Mouse (Mus musculus): Measurements from ENCODE around the gene Cacna1b. TPM values are rescaled to one million over a fixed set of nuclear protein-coding genes. Genes with fewer than 3 reads are reported as not detected.

Cacna1b gene
- polyA plus RNA-seq, 2 experiments: 0.03 TPM; not detected in 1

- WGBS (ENCODE audit: insufficient replicate concordance): 44% methylated on average over 7 of the region's 7 CpGs
- TF ChIP-seq CTCF (IDR thresholded peaks at IDR 0.05; ENCODE audit: low read depth): no peak
- no peak overlapping the region for H3K27ac ChIP-seq
- H3K4me3 ChIP-seq (ENCODE audit: insufficient read depth in 1 of 2, low read depth in 2 of 2, low read length in 2 of 2): no peak overlapping the region
- no peaks in the 10 kb centered on the region for H3K27me3 ChIP-seq (ENCODE audit: control insufficient read depth, insufficient read depth, low read length)
- ATAC-seq (ENCODE audit: insufficient read depth) (no peak), DNase-seq (ENCODE audit: low read depth in 3 of 3, low spot score in 3 of 3) (no peak)
- H3K9me3 ChIP-seq (ENCODE audit: control insufficient read depth, low read length): no peaks in the 10 kb centered on the region
- no peaks in the 10 kb centered on the region for H3K36me3 ChIP-seq (replicated peaks; ENCODE audit: control insufficient read depth, insufficient read depth, low read depth)
- H3K4me1 ChIP-seq (replicated peaks; ENCODE audit: control insufficient read depth in 2 of 2, insufficient read depth in 2 of 2, low read length in 1 of 2): no peaks in the 10 kb centered on the region
- no peak overlapping the region for H3K4me2 ChIP-seq (ENCODE audit: low read depth)
- H3K9ac ChIP-seq (replicated peaks): no peak overlapping the region
Observed at GRCm38 (mm10) chr2:24562547-24563290, 200.2 kb downstream of the Cacna1b start.

DNA sequence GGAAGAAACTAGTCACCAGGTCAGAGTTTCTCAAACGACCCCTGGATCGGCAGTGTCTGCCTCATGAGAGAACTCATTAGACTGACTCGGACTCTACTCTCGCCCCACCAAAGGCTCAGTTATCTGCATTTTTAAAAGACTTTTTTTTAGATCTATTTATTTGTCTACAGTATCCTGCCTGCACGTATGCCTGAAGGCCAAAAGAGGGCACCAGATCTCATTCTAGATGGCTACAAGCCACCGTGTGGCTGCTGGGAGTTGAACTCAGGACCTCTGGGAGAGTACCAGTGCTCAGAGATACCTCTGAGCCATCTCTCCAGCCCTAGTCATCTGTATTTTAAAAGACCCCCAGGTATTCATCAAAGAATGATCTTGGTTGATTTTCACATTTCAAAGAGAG lies 201.0 kb downstream of the Cacna1b start:
- H3K9ac ChIP-seq (replicated peaks): no peak overlapping the region
- no peak overlapping the region for H3K27ac ChIP-seq
- H3K9me3 ChIP-seq (ENCODE audit: control insufficient read depth, low read length): no peaks in the 10 kb centered on the region
- H3K4me2 ChIP-seq (ENCODE audit: low read depth): no peak overlapping the region
- no peak overlapping the region for H3K4me3 ChIP-seq (ENCODE audit: insufficient read depth in 1 of 2, low read depth in 2 of 2, low read length in 2 of 2)
- DNase-seq (ENCODE audit: low read depth in 3 of 3, low spot score in 3 of 3) (no peak), ATAC-seq (ENCODE audit: insufficient read depth) (no peak)
- no peak for TF ChIP-seq CTCF (IDR thresholded peaks at IDR 0.05; ENCODE audit: low read depth)
- TF ChIP-seq EP300 (IDR thresholded peaks at IDR 0.05; ENCODE audit: low read depth): no peak
- no peaks in the 10 kb centered on the region for H3K4me1 ChIP-seq (replicated peaks; ENCODE audit: control insufficient read depth in 2 of 2, insufficient read depth in 2 of 2, low read length in 1 of 2)
- no peaks in the 10 kb centered on the region for H3K36me3 ChIP-seq (replicated peaks; ENCODE audit: control insufficient read depth, insufficient read depth, low read depth)
- H3K27me3 ChIP-seq (ENCODE audit: control insufficient read depth, insufficient read depth, low read length): no peaks in the 10 kb centered on the region
- WGBS (ENCODE audit: insufficient replicate concordance): 49% methylated on average over 6 of the region's 6 CpGs

DNA sequence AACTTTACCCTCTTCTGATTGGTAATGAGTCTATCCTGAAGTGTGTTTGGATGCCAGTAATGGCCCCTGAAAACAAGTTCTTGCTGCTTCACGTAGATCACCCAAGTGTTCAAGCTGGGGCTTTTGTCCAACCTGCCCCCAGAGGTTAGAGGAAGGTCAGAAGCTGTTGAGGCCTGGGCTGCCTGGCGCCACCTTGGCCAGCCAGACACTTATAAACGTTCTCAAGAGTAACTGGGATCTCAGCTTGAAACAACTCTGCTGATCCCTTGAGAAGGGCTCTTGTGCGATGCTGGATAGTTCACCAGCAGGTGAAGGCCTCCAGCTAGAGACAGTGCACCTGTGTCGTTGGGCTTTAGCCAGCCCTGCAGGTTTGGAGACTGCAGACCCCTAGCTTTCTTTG lies 202.8 kb downstream of the Cacna1b start:
- WGBS (ENCODE audit: insufficient replicate concordance): 51% methylated on average over 5 of the region's 5 CpGs
- TF ChIP-seq EP300 (IDR thresholded peaks at IDR 0.05; ENCODE audit: low read depth) (no peak), CTCF (IDR thresholded peaks at IDR 0.05; ENCODE audit: low read depth) (no peak)
- H3K4me3 ChIP-seq (ENCODE audit: insufficient read depth in 1 of 2, low read depth in 2 of 2, low read length in 2 of 2): no peak overlapping the region
- H3K9me3 ChIP-seq (ENCODE audit: control insufficient read depth, low read length): no peaks in the 10 kb centered on the region
- H3K4me2 ChIP-seq (ENCODE audit: low read depth): no peak overlapping the region
- no peaks in the 10 kb centered on the region for H3K27me3 ChIP-seq (ENCODE audit: control insufficient read depth, insufficient read depth, low read length)
- no peaks in the 10 kb centered on the region for H3K36me3 ChIP-seq (replicated peaks; ENCODE audit: control insufficient read depth, insufficient read depth, low read depth)
- no peaks in the 10 kb centered on the region for H3K4me1 ChIP-seq (replicated peaks; ENCODE audit: control insufficient read depth in 2 of 2, insufficient read depth in 2 of 2, low read length in 1 of 2)
- ATAC-seq (ENCODE audit: insufficient read depth) (no peak), DNase-seq (ENCODE audit: low read depth in 3 of 3, low spot score in 3 of 3) (no peak)
- no peak overlapping the region for H3K9ac ChIP-seq (replicated peaks)
- H3K27ac ChIP-seq: no peak overlapping the region

DNA sequence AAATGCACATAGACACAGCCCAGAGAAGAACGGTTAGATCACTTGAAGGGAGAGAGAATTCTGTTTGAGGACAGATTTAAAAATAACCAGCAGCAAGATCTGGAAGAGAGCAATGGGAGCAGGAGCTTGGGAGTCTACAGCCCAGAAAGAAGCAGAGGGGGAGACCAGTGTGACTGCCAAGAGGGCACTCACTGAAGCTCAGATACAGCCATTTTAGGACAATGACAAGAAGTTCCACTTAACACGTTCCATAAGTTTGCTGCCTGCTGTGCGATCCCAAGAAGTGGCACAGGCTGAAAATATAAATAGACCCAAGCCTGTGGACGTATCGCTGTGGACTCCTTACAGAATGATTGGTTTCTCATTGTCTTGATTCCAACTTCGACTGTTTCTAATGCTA lies 206.6 kb downstream of the Cacna1b start:
- Histone ChIP-seq H3K27me3 (ENCODE audit: control insufficient read depth, insufficient read depth, low read length) (no peaks in the 10 kb centered on the region), H3K36me3 (replicated peaks; ENCODE audit: control insufficient read depth, insufficient read depth, low read depth) (no peaks in the 10 kb centered on the region), H3K27ac (no peak overlapping the region), H3K9me3 (ENCODE audit: control insufficient read depth, low read length) (no peaks in the 10 kb centered on the region), H3K4me2 (ENCODE audit: low read depth) (no peak overlapping the region), H3K4me3 (ENCODE audit: insufficient read depth in 1 of 2, low read depth in 2 of 2, low read length in 2 of 2) (no peak overlapping the region), H3K4me1 (replicated peaks; ENCODE audit: control insufficient read depth in 2 of 2, insufficient read depth in 2 of 2, low read length in 1 of 2) (no peaks in the 10 kb centered on the region; a peak in 1 of 4 replicates), H3K9ac (replicated peaks) (no peak overlapping the region)
- ATAC-seq (ENCODE audit: insufficient read depth) (no peak), DNase-seq (ENCODE audit: low read depth in 3 of 3, low spot score in 3 of 3) (no peak)
- 57% methylated on average over 6 of the region's 6 CpGs for WGBS (ENCODE audit: insufficient replicate concordance)
- TF ChIP-seq EP300 (IDR thresholded peaks at IDR 0.05; ENCODE audit: low read depth) (no peak), CTCF (IDR thresholded peaks at IDR 0.05; ENCODE audit: low read depth) (no peak)

GRCm38 (mm10) chr2:24553962-24554361 lies 209.0 kb downstream of the Cacna1b start:
- Histone ChIP-seq H3K27ac (no peak overlapping the region), H3K9ac (replicated peaks) (no peak overlapping the region), H3K9me3 (ENCODE audit: control insufficient read depth, low read length) (no peaks in the 10 kb centered on the region), H3K4me1 (replicated peaks; ENCODE audit: control insufficient read depth in 2 of 2, insufficient read depth in 2 of 2, low read length in 1 of 2) (no peaks in the 10 kb centered on the region; a peak in 1 of 4 replicates), H3K4me2 (ENCODE audit: low read depth) (no peak overlapping the region), H3K27me3 (ENCODE audit: control insufficient read depth, insufficient read depth, low read length) (no peaks in the 10 kb centered on the region), H3K4me3 (ENCODE audit: insufficient read depth in 1 of 2, low read depth in 2 of 2, low read length in 2 of 2) (no peak overlapping the region), H3K36me3 (replicated peaks; ENCODE audit: control insufficient read depth, insufficient read depth, low read depth) (no peaks in the 10 kb centered on the region)
- TF ChIP-seq EP300 (IDR thresholded peaks at IDR 0.05; ENCODE audit: low read depth): no peak
- no peak for TF ChIP-seq CTCF (IDR thresholded peaks at IDR 0.05; ENCODE audit: low read depth)
- ATAC-seq (ENCODE audit: insufficient read depth) (no peak), DNase-seq (ENCODE audit: low read depth in 3 of 3, low spot score in 3 of 3) (no peak)
- WGBS (ENCODE audit: insufficient replicate concordance): 35% methylated on average over 7 of the region's 7 CpGs

Other genes with a start within 250 kb of the Cacna1b start
- gene Ehmt1, start 156.5 kb upstream of the Cacna1b start, polyA plus RNA-seq (2012; rRNA removed): 14.1 and 15.1 TPM in 2 replicates
- 10.6 and 12.0 TPM in 2 replicates for gene Ehmt1, start 156.5 kb upstream of the Cacna1b start, polyA plus RNA-seq (2014; fragmentation: Nextera tagmentation; extraction: Ambion mirVana)
- gene Arrdc1, start 172.1 kb upstream of the Cacna1b start, polyA plus RNA-seq (2012; rRNA removed): 20.8 and 29.1 TPM in 2 replicates
- 10.9 and 14.7 TPM in 2 replicates for gene Arrdc1, start 172.1 kb upstream of the Cacna1b start, polyA plus RNA-seq (2014; fragmentation: Nextera tagmentation; extraction: Ambion mirVana)
- gene Zmynd19, start 186.6 kb upstream of the Cacna1b start, polyA plus RNA-seq (2012; rRNA removed): 10.0 and 16.4 TPM in 2 replicates
- 10.6 and 12.1 TPM in 2 replicates for gene Zmynd19, start 186.6 kb upstream of the Cacna1b start, polyA plus RNA-seq (2014; fragmentation: Nextera tagmentation; extraction: Ambion mirVana)
- gene Dph7, start 199.2 kb upstream of the Cacna1b start, polyA plus RNA-seq (2012; rRNA removed): 8.1 and 9.0 TPM in 2 replicates
- 8.7 and 9.9 TPM in 2 replicates for gene Dph7, start 199.2 kb upstream of the Cacna1b start, polyA plus RNA-seq (2014; fragmentation: Nextera tagmentation; extraction: Ambion mirVana)
- gene Mrpl41, start 211.9 kb upstream of the Cacna1b start, polyA plus RNA-seq (2012; rRNA removed): 31.9 and 48.1 TPM in 2 replicates
- 93.6 and 102 TPM in 2 replicates for gene Mrpl41, start 211.9 kb upstream of the Cacna1b start, polyA plus RNA-seq (2014; fragmentation: Nextera tagmentation; extraction: Ambion mirVana)
- 9.4 and 9.6 TPM in 2 replicates for gene Pnpla7, start 212.9 kb upstream of the Cacna1b start, polyA plus RNA-seq (2012; rRNA removed)
- gene Pnpla7, start 212.9 kb upstream of the Cacna1b start, polyA plus RNA-seq (2014; fragmentation: Nextera tagmentation; extraction: Ambion mirVana): 11.0 and 11.3 TPM in 2 replicates